Mouse (Mus musculus) midbrain, postnatal 0 days (tissue): ENCODE results near the gene Crlf3. TPM values are rescaled to one million over a fixed set of nuclear protein-coding genes. Genes with fewer than 3 reads are reported as not detected.
"Not testable (repeated sequence)": the region's sequence is repeated elsewhere in the genome, so short reads cannot be mapped to it uniquely, and the experiment has no call there.

Experiments
- ATAC-seq: fragments of 200-750 bp; cut with Nextera tagmentation; 2 replicates; pipeline ENCODE4 v1.8.0; 2017; ENCODE audit warnings: moderate number of reproducible peaks, mild to moderate bottlenecking, moderate TSS enrichment, moderate library complexity; ENCODE audit not compliant: low FRiP score
- DNase-seq: peaks from one replicate; pipeline ENCODE4 v3.0.0-alpha.2; 2015; ENCODE audit warnings: low spot score
- H3K27ac ChIP-seq: fragments of 300-500 bp; sonication (generic); 2 replicates; pipeline ENCODE4 v1.5.1; 2014; ENCODE audit warnings: low read depth, mild to moderate bottlenecking, low read length, mixed read lengths
- H3K27me3 ChIP-seq: fragments of 300-500 bp; sonication (generic); 2 replicates; pipeline ENCODE4 v1.6.1; 2014; ENCODE audit warnings: low read length, control low read depth, mixed read lengths; ENCODE audit not compliant: insufficient read depth
- H3K36me3 ChIP-seq: fragments of 300-500 bp; sonication (generic); 2 replicates; pipeline ENCODE4 v1.6.1; 2014; ENCODE audit warnings: low read length, control low read depth, mixed read lengths; ENCODE audit not compliant: insufficient read depth
- H3K4me1 ChIP-seq: fragments of 300-500 bp; sonication (generic); 2 replicates; pipeline ENCODE4 v1.6.1; 2014; ENCODE audit warnings: mild to moderate bottlenecking, control low read depth, antibody characterized with exemption, low read length, mixed read lengths; ENCODE audit not compliant: insufficient read depth
- H3K4me2 ChIP-seq: fragments of 300-500 bp; sonication (generic); 2 replicates; pipeline ENCODE4 v1.6.1; 2014; ENCODE audit warnings: low read depth, mild to moderate bottlenecking, low read length, mixed read lengths; ENCODE audit not compliant: poor library complexity, severe bottlenecking
- H3K4me3 ChIP-seq: fragments of 300-500 bp; sonication (generic); 2 replicates; pipeline ENCODE4 v1.5.1; 2014; ENCODE audit warnings: low read depth, mild to moderate bottlenecking, low read length, moderate library complexity
- H3K9ac ChIP-seq: fragments of 300-500 bp; sonication (generic); replicated peaks from 2 replicates; pipeline ENCODE4 v1.6.1; 2014; ENCODE audit warnings: mild to moderate bottlenecking, low read length, moderate library complexity, mixed read lengths; ENCODE audit not compliant: poor library complexity, severe bottlenecking
- H3K9me3 ChIP-seq: fragments of 300-500 bp; sonication (generic); 2 replicates; pipeline ENCODE4 v1.6.1; 2016; ENCODE audit warnings: low read length, control low read depth
- CTCF ChIP-seq: IDR thresholded peaks from 2 replicates; pipeline ENCODE4 v1.5.1; 2016; ENCODE audit warnings: antibody characterized with exemption, mild to moderate bottlenecking
- WGBS: fragments of 180-500 bp; shearing (Covaris S2); extraction: QIAGEN DNeasy Blood & Tissue Kit; methylation state at CpG from one replicate; pipeline ENCODE4 v1.1.7; 2014; 5-methylcytosine and 5-hydroxymethylcytosine counted together
- polyA plus RNA-seq: library from polyadenylated mRNA; unstranded; fragments of >200 nt; fragmentation: Nextera tagmentation; extraction: Ambion mirVana; gene quantifications from 2 replicates; pipeline ENCODE4 v1.2.1, GENCODE M21; 2015
- total RNA-seq: library from RNA; depleted of rRNA; stranded (reverse); fragments of >200 nt; gene quantifications from 2 replicates; pipeline ENCODE4 v1.2.3, GENCODE M21; 2014; rRNA removed

Gene Crlf3
- total and polyA plus RNA-seq, 2 experiments from 2014 or later, result 8.7 to 9.7 TPM

DNA sequence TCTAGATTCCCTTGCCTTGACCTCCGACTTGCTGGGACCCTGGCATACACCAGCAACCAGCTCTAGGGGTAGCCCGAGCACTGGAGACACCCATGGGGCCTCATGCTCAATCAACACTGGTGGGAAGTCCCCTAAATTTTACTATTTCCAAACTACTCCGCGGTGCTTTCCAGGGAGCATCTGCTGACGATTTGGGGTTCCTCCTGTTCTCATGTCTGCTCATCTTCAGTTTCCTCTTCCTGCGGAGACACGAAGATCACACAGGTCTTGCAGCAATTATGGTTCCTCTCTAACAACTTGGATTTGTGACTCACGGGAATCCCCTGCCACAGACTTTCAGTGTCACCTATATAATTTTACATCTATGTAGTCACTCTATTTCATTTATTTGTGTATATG, 37.4 kb downstream of the Crlf3 start:
- Histone ChIP-seq H3K36me3 (no peaks in the 10 kb centered on the region), H3K4me1 (no peaks in the 10 kb centered on the region), H3K27me3 (no peaks in the 10 kb centered on the region), H3K9me3 (no peaks in the 10 kb centered on the region), H3K9ac (no peak overlapping the region), H3K4me2 (no peak overlapping the region), H3K27ac (no peak overlapping the region), H3K4me3 (no peak overlapping the region)
- DNase-seq (no peak), ATAC-seq (no peak)
- no peak for TF ChIP-seq CTCF
- 89% methylated on average over 8 of the region's 8 CpGs for WGBS

DNA sequence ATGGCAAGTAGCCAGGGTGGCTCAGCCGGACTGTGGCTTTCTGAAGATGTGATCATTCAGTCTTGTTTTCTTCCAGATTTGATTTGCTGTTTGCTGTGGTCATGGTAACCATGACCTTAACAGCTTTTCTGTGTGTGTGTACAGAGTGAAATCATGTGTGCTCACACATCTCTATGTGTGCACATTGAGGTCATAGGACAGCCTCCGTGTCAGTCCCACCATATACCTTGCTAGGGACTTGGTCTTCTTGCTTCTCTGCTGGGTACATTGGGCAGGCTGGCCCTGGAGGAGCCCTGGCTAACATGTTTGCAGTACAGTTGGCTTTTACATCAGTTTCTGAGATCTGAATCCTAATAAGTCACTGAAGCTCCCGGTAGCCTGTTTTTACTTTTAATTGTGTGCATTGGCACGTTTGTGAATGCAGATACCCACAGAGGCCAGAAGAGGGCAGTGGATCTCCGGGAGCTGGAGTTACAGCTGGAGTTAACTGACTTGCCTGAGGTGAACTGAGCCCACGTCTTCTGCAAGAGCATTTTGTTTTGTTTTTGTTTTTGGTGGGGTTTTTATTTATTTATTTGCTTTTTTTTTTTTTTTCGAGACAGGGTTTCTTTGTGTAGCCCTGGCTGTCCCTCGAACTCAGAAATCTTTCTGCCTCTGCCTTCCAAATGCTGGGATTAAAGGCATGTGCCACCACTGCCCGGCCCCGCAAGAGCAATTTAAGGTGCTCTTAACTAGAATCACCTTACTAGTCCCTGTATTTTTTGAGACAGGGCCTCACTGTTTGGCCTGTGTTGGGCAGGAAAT, 38.0 kb downstream of the Crlf3 start:
- 58% methylated on average over 10 of the region's 10 CpGs for WGBS

GRCm38 (mm10) chr11:80037495-80037894, 43.3 kb downstream of the Crlf3 start:
- no peak overlapping the region for H3K4me2 ChIP-seq
- no peak for ATAC-seq
- H3K4me3 ChIP-seq, result no peak overlapping the region
- no peaks in the 10 kb centered on the region for H3K4me1 ChIP-seq
- H3K9me3 ChIP-seq, result no peaks in the 10 kb centered on the region
- peaks cover 4% of the 10 kb centered on the region for H3K36me3 ChIP-seq
- 84% methylated on average over 8 of the region's 8 CpGs for WGBS
- no peak overlapping the region for H3K27ac ChIP-seq
- no peaks in the 10 kb centered on the region for H3K27me3 ChIP-seq
- TF ChIP-seq CTCF, result no peak
- no peak for DNase-seq
- no peak overlapping the region for H3K9ac ChIP-seq

More for the DNA sequence above, 38.0 kb downstream of the Crlf3 start:
- no peak overlapping the region for H3K27ac ChIP-seq
- H3K4me3 ChIP-seq, result no peak overlapping the region
- no peak overlapping the region for H3K4me2 ChIP-seq
- TF ChIP-seq CTCF, result peak; percentile 74
- H3K4me1 ChIP-seq, result no peaks in the 10 kb centered on the region
- no peaks in the 10 kb centered on the region for H3K27me3 ChIP-seq
- H3K9ac ChIP-seq, result no peak overlapping the region
- no peaks in the 10 kb centered on the region for H3K36me3 ChIP-seq
- no peaks in the 10 kb centered on the region for H3K9me3 ChIP-seq
- DNase-seq (peak; percentile 55), ATAC-seq (no peak)

GRCm38 (mm10) chr11:80021306-80021705, 59.5 kb downstream of the Crlf3 start:
- TF ChIP-seq CTCF, result no peak
- Histone ChIP-seq H3K4me3 (no peak overlapping the region), H3K27me3 (no peaks in the 10 kb centered on the region), H3K4me1 (no peaks in the 10 kb centered on the region), H3K36me3 (peaks cover 16% of the 10 kb centered on the region), H3K9me3 (no peaks in the 10 kb centered on the region), H3K27ac (no peak overlapping the region), H3K4me2 (no peak overlapping the region), H3K9ac (no peak overlapping the region)
- DNase-seq (no peak), ATAC-seq (no peak)
- WGBS, result 90% methylated on average over 4 of the region's 4 CpGs

DNA sequence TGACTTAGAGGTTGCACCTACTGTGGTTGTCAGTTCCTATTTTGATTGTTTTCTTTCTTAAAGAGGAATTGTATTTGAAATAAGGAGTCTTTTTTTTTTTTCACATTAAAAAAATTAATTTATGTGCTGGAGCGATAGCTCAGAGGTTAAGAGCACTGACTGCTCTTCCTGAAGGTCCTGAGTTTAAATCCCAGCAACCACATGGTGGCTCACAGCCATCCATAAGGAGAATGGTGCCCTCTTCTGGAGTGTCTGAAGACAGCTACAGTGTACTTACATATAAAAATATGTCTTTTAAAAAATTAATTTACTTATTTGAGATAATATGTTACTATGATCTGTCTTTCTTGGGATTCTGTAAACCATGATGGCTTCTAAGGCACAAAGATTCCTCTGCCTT, 61.0 kb downstream of the Crlf3 start:
- H3K36me3 ChIP-seq, result peaks cover 14% of the 10 kb centered on the region
- no peak overlapping the region for H3K4me3 ChIP-seq
- H3K9me3 ChIP-seq, result no peaks in the 10 kb centered on the region
- H3K27ac ChIP-seq, result no peak overlapping the region
- 93% methylated on average over 1 of the region's 1 CpGs for WGBS
- H3K4me2 ChIP-seq, result no peak overlapping the region
- no peak overlapping the region for H3K9ac ChIP-seq
- no peaks in the 10 kb centered on the region for H3K27me3 ChIP-seq
- no peak for DNase-seq
- no peaks in the 10 kb centered on the region for H3K4me1 ChIP-seq
- peak; percentile 16; the same call in 1 of the 2 replicates for TF ChIP-seq CTCF
- ATAC-seq, result no peak

GRCm38 (mm10) chr11:80016533-80016932, 64.3 kb downstream of the Crlf3 start:
- not testable (repeated sequence) for ATAC-seq

More at GRCm38 (mm10) chr11:80016533-80016932, 64.3 kb downstream of the Crlf3 start:
- not testable (repeated sequence) for DNase-seq, H3K27ac ChIP-seq, H3K27me3 ChIP-seq, H3K4me3 ChIP-seq, H3K4me1 ChIP-seq, H3K9me3 ChIP-seq, H3K4me2 ChIP-seq, H3K9ac ChIP-seq
- H3K36me3 ChIP-seq, result peaks cover 17% of the 10 kb centered on the region; the same call in 1 of the 2 replicates
- WGBS, result 94% methylated on average over 3 of the region's 5 CpGs

Other genes with a start within 250 kb of the Crlf3 start
- 24.7 and 27.1 TPM in 2 replicates for gene Utp6, start 118.6 kb downstream of the Crlf3 start, total RNA-seq
- 18.9 and 21.0 TPM in 2 replicates for gene Utp6, start 118.6 kb downstream of the Crlf3 start, polyA plus RNA-seq
- gene Suz12, start 87.9 kb downstream of the Crlf3 start, total RNA-seq, result 18.7 and 22.3 TPM in 2 replicates
- gene Suz12, start 87.9 kb downstream of the Crlf3 start, polyA plus RNA-seq, result 6.4 and 9.2 TPM in 2 replicates
- gene Atad5, start 8.4 kb upstream of the Crlf3 start, total RNA-seq, result 5.6 and 8.0 TPM in 2 replicates
- gene Atad5, start 8.4 kb upstream of the Crlf3 start, polyA plus RNA-seq, result 3.1 and 3.3 TPM in 2 replicates
- 9.5 and 14.3 TPM in 2 replicates for gene Tefm, start 61.2 kb upstream of the Crlf3 start, total RNA-seq
- 18.5 and 20.1 TPM in 2 replicates for gene Tefm, start 61.2 kb upstream of the Crlf3 start, polyA plus RNA-seq
- gene Adap2, start 73.1 kb upstream of the Crlf3 start, total RNA-seq, result 5.7 and 11.2 TPM in 2 replicates
- gene Adap2, start 73.1 kb upstream of the Crlf3 start, polyA plus RNA-seq, result 4.0 and 4.2 TPM in 2 replicates
- 3.0 and 3.7 TPM in 2 replicates for gene Rnf135, start 102.9 kb upstream of the Crlf3 start, total RNA-seq
- gene Rnf135, start 102.9 kb upstream of the Crlf3 start, polyA plus RNA-seq, result 3.3 and 4.2 TPM in 2 replicates
- gene Rhot1, start 128.0 kb upstream of the Crlf3 start, total RNA-seq, result 69.5 and 74.9 TPM in 2 replicates
- gene Rhot1, start 128.0 kb upstream of the Crlf3 start, polyA plus RNA-seq, result 55.1 and 56.1 TPM in 2 replicates
- 1.9 and 5.7 TPM in 2 replicates for gene Rhbdl3, start 219.9 kb upstream of the Crlf3 start, total RNA-seq
- gene Rhbdl3, start 219.9 kb upstream of the Crlf3 start, polyA plus RNA-seq, result 1.4 and 1.7 TPM in 2 replicates